Mouse (Mus musculus): ENCODE results near the gene Uchl5. TPM values are rescaled to one million over a fixed set of nuclear protein-coding genes. Genes with fewer than 3 reads are reported as not detected.

The Uchl5 gene
- polyA plus RNA-seq, 1 experiment from 2014 or later: 74.0 TPM

DNA sequence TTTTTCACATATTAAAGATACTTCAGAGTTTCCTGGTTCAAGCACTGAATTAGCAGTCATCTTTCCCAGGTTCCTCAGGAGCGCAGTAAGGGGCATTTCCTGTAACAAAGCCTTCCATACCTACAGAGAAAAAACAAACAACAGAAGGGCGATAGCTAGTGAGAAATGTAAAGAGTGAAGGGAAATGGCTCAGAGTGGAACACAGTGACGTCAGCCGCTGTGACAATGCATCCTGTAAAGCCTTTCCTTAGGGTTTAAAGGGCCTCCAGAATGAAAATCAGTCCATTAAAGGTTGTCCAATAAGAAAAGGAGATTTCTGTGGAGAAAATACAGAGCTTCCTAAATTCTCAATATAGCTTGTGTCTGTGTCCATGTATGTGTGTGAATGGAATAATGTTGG, 11.3 kb upstream of the Uchl5 start:
- Histone ChIP-seq H3K4me3 (ENCODE audit: low read depth, low read length) (no peak overlapping the region), H3K9me3 (ENCODE audit: low read depth, low read length) (no peaks in the 10 kb centered on the region), H3K4me1 (ENCODE audit: insufficient read depth) (no peaks in the 10 kb centered on the region), H3K27me3 (ENCODE audit: insufficient read depth, low read length) (no peaks in the 10 kb centered on the region), H3K36me3 (ENCODE audit: insufficient read depth) (peaks cover 36% of the 10 kb centered on the region), H3K9ac (no peak overlapping the region), H3K4me2 (no peak overlapping the region), H3K27ac (ENCODE audit: low read depth) (no peak overlapping the region)
- 69% methylated on average over 4 of the region's 4 CpGs for WGBS
- DNase-seq (no peak), ATAC-seq (ENCODE audit: insufficient read depth) (no peak)
- no peak for TF ChIP-seq CTCF (IDR thresholded peaks at IDR 0.05; ENCODE audit: low read depth)

DNA sequence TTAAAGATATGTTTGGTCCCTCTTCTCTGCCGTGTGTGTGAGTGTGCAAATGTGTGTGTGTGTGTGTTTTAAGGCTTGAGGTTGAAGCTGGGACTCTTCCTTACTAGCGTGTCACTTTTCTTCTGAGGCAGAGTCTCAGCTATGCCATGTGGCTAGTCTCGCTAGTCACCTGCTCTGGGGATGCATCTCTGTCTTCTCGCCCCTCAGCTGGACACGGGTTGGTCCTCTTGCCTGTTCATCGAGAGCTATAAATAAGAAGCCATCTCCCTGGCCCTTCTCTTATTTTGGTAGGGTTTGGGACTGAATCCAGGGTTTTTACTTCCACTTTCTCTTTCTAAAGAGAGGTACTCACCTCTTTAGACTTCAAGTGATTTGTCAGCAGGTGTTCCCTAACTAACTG, 10.8 kb upstream of the Uchl5 start:
- no peaks in the 10 kb centered on the region for H3K9me3 ChIP-seq (ENCODE audit: low read depth, low read length)
- no peak overlapping the region for H3K4me2 ChIP-seq
- no peak overlapping the region for H3K27ac ChIP-seq (ENCODE audit: low read depth)
- 82% methylated on average over 6 of the region's 6 CpGs for WGBS
- H3K9ac ChIP-seq: no peak overlapping the region
- H3K4me3 ChIP-seq (ENCODE audit: low read depth, low read length): no peak overlapping the region
- no peak for ATAC-seq (ENCODE audit: insufficient read depth)
- TF ChIP-seq CTCF (IDR thresholded peaks at IDR 0.05; ENCODE audit: low read depth): no peak
- H3K27me3 ChIP-seq (ENCODE audit: insufficient read depth, low read length): no peaks in the 10 kb centered on the region
- H3K36me3 ChIP-seq (ENCODE audit: insufficient read depth): peaks cover 32% of the 10 kb centered on the region
- no peaks in the 10 kb centered on the region for H3K4me1 ChIP-seq (ENCODE audit: insufficient read depth)
- no peak for DNase-seq

DNA sequence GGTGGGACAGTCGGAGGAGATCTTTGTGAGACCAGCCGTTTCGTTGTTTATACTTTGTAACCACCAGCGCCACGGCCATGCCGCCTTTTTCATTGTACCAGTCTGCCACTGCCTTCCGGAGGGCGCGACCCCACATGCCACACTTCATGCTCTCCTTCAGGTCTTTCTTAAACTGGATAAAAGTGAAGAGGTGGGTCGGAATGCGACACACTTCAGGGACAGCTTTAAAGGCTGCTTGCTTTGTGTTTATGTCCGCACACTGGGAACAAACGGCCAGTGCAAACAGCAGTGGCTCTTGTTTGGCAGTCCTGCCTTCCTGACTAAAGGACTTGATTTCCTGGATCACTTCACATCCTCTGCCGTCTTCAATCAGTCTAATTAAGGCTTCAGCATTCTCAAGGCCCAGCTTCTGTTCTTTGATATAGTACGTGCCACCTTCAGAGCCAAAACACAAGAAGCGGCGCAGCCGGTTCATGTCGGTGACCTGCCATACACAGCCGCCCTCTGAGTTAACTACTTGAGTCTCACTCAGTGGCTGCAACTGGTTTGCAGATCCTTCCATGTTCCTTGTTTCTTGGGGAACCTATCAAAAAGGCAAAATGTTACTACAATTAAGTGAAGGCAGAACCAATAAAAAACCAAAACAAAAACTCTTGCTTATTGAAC, 6.5 kb upstream of the Uchl5 start:
- peak; percentile 75 for ATAC-seq (ENCODE audit: insufficient read depth)
- Histone ChIP-seq H3K4me2 (peak overlapping the region; percentile 35; the same call in 1 of the 2 replicates), H3K4me1 (ENCODE audit: insufficient read depth) (peaks cover 4% of the 10 kb centered on the region; the same call in 1 of the 2 replicates), H3K9me3 (ENCODE audit: low read depth, low read length) (no peaks in the 10 kb centered on the region), H3K4me3 (ENCODE audit: low read depth, low read length) (no peak overlapping the region), H3K9ac (peak overlapping the region; percentile 2; the same call in 1 of the 2 replicates), H3K27ac (ENCODE audit: low read depth) (peak overlapping the region; percentile 26; the same call in 1 of the 2 replicates), H3K27me3 (ENCODE audit: insufficient read depth, low read length) (no peaks in the 10 kb centered on the region), H3K36me3 (ENCODE audit: insufficient read depth) (peaks cover 16% of the 10 kb centered on the region)
- no peak for TF ChIP-seq CTCF (IDR thresholded peaks at IDR 0.05; ENCODE audit: low read depth)
- 35% methylated on average over 20 of the region's 20 CpGs for WGBS
- DNase-seq: peak; percentile 48

DNA sequence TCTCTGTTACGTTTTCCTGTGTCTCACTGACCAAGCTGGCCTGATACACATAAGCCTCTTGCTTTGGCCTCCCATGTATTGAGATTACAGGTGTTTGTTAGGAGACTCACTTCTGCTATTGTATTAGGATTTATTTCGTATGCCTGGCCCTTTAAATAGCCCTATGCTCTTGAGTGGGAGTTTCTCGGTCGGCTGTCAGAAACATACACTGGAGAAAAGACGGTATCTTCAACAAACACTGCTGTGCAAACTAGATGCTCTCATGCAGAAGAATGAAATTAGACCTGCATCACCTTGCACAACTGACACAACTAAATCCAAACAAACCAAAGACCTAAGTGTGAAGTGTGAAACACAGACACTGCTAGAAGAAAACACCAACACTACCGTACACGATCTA, 4.0 kb upstream of the Uchl5 start:
- H3K4me3 ChIP-seq (ENCODE audit: low read depth, low read length): no peak overlapping the region
- H3K4me2 ChIP-seq: no peak overlapping the region
- no peak for TF ChIP-seq CTCF (IDR thresholded peaks at IDR 0.05; ENCODE audit: low read depth)
- H3K9ac ChIP-seq: no peak overlapping the region
- DNase-seq (no peak), ATAC-seq (ENCODE audit: insufficient read depth) (no peak)
- H3K9me3 ChIP-seq (ENCODE audit: low read depth, low read length): no peaks in the 10 kb centered on the region
- WGBS: 57% methylated on average over 7 of the region's 7 CpGs
- no peaks in the 10 kb centered on the region for H3K27me3 ChIP-seq (ENCODE audit: insufficient read depth, low read length)
- no peak overlapping the region for H3K27ac ChIP-seq (ENCODE audit: low read depth)
- H3K4me1 ChIP-seq (ENCODE audit: insufficient read depth): peaks cover 4% of the 10 kb centered on the region; the same call in 1 of the 2 replicates
- H3K36me3 ChIP-seq (ENCODE audit: insufficient read depth): 0 out of 2 replicates have a peak, but pooled peaks cover 3% of the 10 kb centered on the region

DNA sequence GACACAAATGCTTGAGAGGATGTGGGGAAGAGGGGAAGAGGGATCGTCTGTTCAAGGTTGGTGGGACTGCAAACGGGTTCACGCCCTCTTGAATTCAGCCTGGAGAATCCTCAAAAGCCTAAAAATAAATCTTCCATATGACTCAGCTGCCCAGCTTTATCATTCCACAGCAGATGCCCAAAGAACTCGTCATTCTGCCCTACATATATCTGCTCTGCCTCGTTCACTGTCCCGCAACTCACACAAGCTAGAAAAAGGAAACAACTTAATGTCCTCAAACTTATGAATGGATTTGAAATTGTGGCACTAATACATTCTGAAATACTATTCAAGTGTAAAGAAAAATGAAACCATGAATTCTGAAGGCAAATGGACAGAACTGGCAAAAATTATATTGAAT, 3.2 kb upstream of the Uchl5 start:
- Histone ChIP-seq H3K36me3 (ENCODE audit: insufficient read depth) (0 out of 2 replicates have a peak, but pooled peaks cover 3% of the 10 kb centered on the region), H3K4me3 (ENCODE audit: low read depth, low read length) (no peak overlapping the region), H3K27me3 (ENCODE audit: insufficient read depth, low read length) (no peaks in the 10 kb centered on the region), H3K27ac (ENCODE audit: low read depth) (no peak overlapping the region), H3K4me2 (no peak overlapping the region), H3K4me1 (ENCODE audit: insufficient read depth) (peaks cover 8% of the 10 kb centered on the region; the same call in 1 of the 2 replicates), H3K9me3 (ENCODE audit: low read depth, low read length) (no peaks in the 10 kb centered on the region), H3K9ac (no peak overlapping the region)
- DNase-seq (no peak), ATAC-seq (ENCODE audit: insufficient read depth) (no peak)
- 63% methylated on average over 6 of the region's 6 CpGs for WGBS
- TF ChIP-seq CTCF (IDR thresholded peaks at IDR 0.05; ENCODE audit: low read depth): no peak

DNA sequence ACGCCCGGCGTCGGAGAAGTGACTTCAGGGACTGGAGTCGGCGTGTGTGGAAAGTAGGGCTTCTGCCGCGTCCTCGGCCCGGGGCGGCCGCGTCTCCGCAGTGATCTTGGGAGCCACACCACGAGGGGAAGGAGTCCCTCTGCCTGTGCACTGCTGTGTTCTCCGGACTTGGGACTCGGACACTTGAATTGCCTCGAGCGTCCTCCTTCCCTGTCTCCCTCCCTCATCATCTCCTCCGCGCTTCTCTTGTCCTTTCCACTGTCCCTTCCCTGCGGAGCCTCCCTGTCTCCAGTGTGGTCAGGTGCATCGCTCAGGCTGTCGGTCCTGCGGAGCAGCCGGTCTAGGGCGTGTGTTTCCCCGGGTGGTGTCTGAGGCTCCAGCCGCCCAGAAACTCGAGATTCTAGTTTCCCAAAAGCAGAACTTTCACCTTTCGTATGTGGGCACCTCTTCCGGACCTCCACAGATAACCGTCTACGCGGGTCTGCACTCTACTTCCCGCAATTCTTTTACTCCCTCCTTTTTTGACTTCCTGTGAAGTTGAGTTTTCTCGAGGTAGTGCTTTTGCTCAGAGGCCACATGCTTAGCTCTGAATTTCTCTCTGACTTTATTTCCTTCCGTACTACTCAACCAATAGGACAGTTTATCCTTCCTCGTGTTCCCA, 616 bp downstream of the Uchl5 start:
- DNase-seq: peak; percentile 26

DNA sequence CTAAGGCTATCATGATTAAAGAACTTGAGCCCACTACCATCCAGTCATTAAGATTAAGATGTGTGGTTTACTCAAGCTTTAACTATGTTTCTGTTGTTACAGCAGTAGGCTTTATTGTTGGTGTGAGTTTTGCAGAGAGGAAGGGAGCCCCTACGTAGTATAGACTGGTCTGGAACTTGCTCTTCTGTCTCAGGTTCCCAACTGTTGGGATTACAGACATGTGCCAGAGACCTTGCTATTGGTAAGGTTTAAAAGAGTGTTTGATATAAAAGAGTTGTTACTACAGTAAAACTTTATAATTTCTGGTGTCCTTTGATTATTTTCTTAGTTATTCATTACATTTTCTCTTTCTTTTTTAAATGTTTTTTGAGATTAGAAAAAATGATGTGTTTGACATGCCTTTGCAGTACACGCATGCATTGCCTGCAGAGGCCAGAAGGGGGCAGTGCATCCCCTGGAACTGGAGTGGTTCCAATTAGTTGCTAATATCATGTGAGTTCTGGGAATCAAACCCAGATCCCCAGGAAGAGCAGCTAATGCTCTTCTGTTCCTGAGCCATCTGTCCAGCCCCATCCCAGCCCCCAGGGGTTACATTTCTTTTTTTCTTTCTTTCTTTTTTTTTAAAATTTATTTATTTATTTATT, 11.6 kb downstream of the Uchl5 start:
- WGBS: 80% methylated on average over 2 of the region's 2 CpGs
- DNase-seq: peak; percentile 63
- Histone ChIP-seq H3K4me3 (ENCODE audit: low read depth, low read length) (no peak overlapping the region), H3K9me3 (ENCODE audit: low read depth, low read length) (no peaks in the 10 kb centered on the region), H3K4me1 (ENCODE audit: insufficient read depth) (no peaks in the 10 kb centered on the region), H3K4me2 (no peak overlapping the region), H3K27me3 (ENCODE audit: insufficient read depth, low read length) (no peaks in the 10 kb centered on the region), H3K9ac (no peak overlapping the region), H3K27ac (ENCODE audit: low read depth) (no peak overlapping the region), H3K36me3 (ENCODE audit: insufficient read depth) (peaks cover 12% of the 10 kb centered on the region; the same call in 1 of the 2 replicates)
- peak; percentile 65 for TF ChIP-seq CTCF (IDR thresholded peaks at IDR 0.05; ENCODE audit: low read depth)
- ATAC-seq (ENCODE audit: insufficient read depth): peak; percentile 24; the same call in 1 of the 2 replicates

More for the DNA sequence above, 616 bp downstream of the Uchl5 start:
- under 1% methylated on average over 34 of the region's 39 CpGs for WGBS
- peak overlapping the region; percentile 82 for H3K9ac ChIP-seq
- H3K27ac ChIP-seq (ENCODE audit: low read depth): peak overlapping the region; percentile 71
- peak overlapping the region; percentile 68 for H3K4me2 ChIP-seq
- H3K27me3 ChIP-seq (ENCODE audit: insufficient read depth, low read length): no peaks in the 10 kb centered on the region
- H3K4me1 ChIP-seq (ENCODE audit: insufficient read depth): 0 out of 2 replicates have a peak, but pooled peaks cover 4% of the 10 kb centered on the region
- H3K36me3 ChIP-seq (ENCODE audit: insufficient read depth): 0 out of 2 replicates have a peak, but pooled peaks cover 4% of the 10 kb centered on the region
- peak; percentile 62 for ATAC-seq (ENCODE audit: insufficient read depth)
- H3K9me3 ChIP-seq (ENCODE audit: low read depth, low read length): no peaks in the 10 kb centered on the region
- TF ChIP-seq CTCF (IDR thresholded peaks at IDR 0.05; ENCODE audit: low read depth): no peak
- peak overlapping the region; percentile 81 for H3K4me3 ChIP-seq (ENCODE audit: low read depth, low read length)
